Mouse (Mus musculus) adrenal gland, adult (tissue): ENCODE results near the gene Hip1.
"Not testable (repeated sequence)": the region's sequence is repeated elsewhere in the genome, so short reads cannot be mapped to it uniquely, and the experiment has no call there.

Experiments
- DNase-seq, 2 experiments: peaks; one replicate each; pipeline ENCODE4 v3.0.0; 2022 to 2023; ENCODE audit warnings: low spot score in 1 of 2; ENCODE audit not compliant: inconsistent age in 2 of 2

The Hip1 gene

DNA sequence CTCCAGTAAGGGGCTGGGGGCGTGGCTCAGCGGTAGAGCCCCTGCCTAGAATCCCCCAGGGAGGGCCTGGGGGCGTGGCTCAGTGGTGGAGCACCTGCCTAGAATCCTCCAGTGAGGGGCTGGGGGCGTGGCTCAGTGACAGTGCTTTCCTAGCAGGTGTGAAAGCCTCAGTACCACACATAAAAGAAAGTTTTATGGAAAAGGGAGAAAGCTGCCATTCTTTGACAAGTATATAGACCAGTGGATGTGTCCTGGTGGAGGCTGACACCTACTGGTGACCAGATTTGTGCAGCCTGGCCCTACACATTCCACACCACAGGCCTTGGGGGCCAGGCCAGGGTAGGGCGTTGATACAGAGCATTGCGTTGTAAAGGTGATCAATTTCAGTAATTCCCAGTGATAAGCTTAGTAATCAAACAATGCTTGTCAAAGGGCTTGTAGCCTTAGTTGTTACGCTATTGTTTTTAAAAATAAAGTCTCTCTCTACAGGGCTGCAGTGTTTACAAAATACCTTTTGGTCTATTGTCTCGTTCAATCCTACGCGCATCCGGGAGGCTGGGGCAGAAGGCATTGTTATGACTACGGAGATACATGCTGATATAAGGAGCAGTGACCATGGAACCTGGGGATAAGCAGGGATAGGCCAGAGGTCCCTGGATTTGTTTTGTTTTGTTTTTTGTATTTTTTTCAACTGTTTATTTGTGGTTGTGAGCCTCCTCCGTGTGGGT, 50.6 kb downstream of the Hip1 start:
- peak in 1 of 2 experiments; percentile 59 for DNase-seq

DNA sequence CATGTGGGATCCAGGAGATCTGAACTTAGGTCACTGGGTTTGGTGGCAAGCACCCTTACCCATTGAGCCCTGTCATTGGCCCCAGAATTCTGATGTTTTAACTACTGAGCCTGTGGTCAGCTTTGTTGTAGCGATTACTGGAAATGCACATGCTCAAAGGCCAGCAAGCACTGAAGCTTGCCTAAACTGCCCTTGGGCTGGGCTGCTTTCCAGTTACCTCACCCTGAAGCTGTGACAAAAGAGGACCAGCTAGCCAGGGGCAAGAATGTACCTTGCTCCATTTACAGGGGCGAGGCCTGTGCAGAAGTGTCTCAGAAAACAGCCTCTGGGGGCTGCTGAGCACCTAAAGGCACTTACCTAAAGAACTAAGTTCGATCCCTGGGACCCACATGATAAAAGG, 51.8 kb downstream of the Hip1 start:
- DNase-seq, result peak in 1 of 2 experiments; percentile 72

- no peak for DNase-seq
Measured at GRCm38 (mm10) chr5:135492126-135492525, 52.8 kb downstream of the Hip1 start.

DNA sequence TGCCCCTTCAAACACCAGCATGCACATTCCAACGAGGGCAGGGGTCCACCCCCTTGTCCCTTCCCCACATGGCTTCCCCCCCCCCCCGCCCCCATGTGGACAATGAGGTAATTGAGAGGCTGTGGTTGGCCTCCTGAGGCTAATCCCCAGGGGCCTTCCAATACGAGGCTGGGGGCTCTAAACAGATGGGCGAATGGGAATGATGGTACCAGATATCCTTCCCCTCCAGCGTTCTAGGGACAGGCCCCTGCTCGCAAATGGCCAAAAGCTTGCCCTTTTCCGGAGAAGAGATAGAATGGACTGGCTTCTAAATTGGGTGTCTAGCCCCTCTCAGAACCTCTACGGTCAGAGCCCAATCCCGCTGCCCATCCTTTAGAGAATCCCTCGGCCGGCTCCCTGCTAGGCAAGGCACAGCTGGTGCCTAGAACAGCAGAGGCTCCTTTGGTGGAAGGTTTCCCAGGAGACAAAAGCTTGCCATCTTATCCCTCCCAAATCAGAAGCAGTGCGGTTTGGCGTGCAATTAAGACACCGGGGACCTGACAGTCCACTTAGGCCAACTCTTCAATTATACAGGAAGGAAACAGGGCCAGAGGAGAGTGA, 55.1 kb downstream of the Hip1 start:
- no peak for DNase-seq

DNA sequence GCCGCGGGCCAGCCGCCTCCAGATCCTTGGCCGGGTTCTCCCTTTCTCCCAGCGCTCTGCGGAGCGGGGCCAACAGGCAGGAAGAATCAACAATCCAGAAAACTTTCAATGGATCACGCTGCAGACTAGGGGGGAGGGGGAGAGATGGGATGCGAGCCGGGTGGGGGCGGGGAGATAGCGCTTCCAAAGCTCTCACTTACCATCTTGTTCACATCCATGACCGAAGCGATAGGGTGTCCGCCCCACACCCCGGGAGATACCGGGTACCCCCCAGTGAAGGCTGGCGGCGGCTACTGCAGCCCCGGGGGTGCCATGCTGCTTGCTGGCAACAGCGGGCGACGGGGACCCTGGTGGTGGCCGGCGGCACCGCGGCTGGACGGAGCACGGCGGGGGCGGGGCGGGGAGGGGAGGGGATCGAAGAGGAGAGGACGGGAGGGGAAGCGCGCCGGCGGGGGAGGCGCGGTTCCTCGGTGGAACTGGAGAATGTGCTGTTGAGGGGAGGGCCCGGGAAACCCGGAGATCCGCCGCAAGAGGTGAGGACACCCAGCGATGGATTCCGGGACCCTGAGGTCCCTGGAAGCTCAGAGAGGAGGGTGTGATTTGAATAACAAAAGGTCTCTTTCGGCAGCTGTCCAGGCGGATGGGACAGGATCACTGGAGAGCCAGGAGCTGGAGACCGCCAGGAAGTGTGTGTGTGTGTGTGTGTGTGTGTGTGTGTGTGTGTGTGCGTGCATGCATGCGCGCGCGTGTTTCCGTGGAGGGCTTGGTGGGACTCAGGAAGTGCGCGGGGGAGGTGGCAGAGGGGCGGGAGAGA, 55.8 kb downstream of the Hip1 start:
- peak; percentile 71 to 91 for DNase-seq

- no peak for DNase-seq
Measured at GRCm38 (mm10) chr5:135488222-135488880, 56.6 kb downstream of the Hip1 start.

DNA sequence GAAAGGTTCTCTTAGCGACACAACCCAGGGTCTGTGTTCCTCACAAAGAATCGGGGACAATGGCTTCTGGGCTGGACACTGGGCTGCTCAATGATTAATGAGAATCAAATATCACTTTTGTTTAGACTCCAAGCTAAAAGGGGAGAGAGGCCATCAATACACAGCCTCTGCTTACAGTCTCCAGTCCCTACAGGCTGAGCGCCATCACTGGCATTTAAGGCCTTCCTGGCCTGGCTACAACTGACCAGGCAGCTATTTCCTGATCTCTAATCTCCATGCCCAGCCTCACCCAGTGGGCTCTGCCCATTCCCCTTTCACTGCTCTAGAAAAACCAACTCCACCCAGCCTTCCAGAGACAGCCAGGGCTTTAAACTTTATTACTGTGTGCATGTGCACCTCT, 59.6 kb downstream of the Hip1 start:
- no peak for DNase-seq

GRCm38 (mm10) chr5:135483865-135484264, 61.1 kb downstream of the Hip1 start:
- DNase-seq, result not testable (repeated sequence)

GRCm38 (mm10) chr5:135478877-135479600, 65.9 kb downstream of the Hip1 start:
- DNase-seq, result no peak

- no peak for DNase-seq
Measured at GRCm38 (mm10) chr5:135476199-135476598, 68.7 kb downstream of the Hip1 start.

DNA sequence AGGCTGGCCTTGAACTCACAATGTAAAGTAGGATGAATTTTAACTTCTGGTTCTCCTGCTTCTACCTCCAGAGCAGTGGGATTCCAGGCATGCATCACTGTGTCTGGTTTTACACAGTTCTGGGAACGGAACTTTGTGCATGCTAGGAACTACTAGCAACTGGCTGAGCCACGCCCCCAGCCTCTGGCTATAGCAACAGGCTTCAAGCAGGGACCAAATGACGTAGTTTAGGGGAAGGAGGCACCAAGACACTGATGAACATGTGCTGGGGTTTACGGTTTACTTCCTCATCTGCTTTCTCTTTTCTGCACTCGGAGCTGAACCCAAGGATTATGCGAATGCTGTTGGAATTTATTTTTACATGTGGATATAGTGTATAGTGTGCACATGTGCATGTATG, 72.5 kb downstream of the Hip1 start:
- no peak for DNase-seq

- DNase-seq, result no peak
Measured at GRCm38 (mm10) chr5:135471747-135472146, 73.2 kb downstream of the Hip1 start.

DNA sequence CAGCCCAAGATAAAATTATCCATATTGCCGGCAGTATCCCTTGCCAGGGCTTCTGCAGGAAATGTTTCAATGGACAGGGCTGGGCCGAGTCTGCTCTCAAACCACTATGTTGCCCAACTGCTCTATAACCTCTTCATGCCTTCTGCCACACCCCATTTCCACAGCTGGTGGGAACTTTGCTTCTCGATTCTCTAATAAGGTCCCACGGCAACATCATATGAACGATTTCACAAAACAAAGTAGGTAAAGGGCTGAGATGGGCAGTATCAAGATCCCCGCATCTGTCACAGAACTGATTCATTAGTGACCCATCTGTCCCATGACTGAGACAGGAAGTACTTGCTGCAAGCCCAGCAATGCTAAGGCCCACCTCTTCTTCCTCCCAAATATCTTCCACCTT, 76.6 kb downstream of the Hip1 start:
- DNase-seq, result peak in 1 of 2 experiments; percentile 31

DNA sequence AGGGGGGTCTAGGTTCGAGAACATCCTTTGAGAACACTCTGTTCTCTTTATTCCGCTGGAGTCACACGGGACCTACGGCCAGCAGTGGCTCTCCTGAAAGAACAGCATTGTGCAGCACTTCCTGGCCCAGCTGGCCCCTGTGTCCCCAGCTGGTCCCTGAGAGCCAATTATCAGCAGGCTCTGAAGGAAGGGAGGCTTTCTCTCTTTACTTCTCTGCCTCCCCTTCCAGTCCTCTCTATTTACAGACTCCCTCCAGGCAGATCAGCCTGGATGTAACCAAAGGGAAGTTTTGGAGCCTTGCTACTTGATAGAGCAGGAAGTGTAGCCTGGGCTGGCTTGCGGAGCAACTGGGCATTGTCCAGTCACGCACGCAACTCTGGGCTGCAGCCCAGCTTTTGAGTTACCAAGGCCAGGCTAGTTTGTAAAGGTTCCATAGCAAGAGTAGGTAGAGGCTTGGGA, 79.1 kb downstream of the Hip1 start:
- peak; percentile 29 to 56 for DNase-seq

GRCm38 (mm10) chr5:135463380-135463779, 81.5 kb downstream of the Hip1 start:
- no peak for DNase-seq

GRCm38 (mm10) chr5:135460833-135461173, 84.1 kb downstream of the Hip1 start:
- DNase-seq, result no peak

GRCm38 (mm10) chr5:135460152-135460832, 84.6 kb downstream of the Hip1 start:
- peak; percentile 61 to 77 for DNase-seq

DNA sequence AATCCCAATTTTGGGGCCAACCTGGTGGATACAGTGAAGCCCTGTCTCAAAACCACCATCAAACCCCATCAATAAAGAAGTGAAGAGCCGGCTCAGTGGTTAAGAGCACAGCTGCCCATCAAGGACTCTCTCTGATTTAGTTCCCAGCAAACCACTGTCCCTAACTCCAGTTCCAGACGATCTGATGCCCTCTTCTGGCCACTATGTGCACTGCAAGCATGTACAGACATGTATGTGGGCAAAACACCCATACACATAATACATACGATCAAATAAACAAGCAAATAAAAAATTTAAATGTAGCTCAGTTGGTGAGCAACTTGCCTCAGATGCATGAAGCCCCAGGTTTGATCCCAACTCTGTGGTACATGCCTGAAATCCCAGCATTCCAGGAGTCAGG, 85.4 kb downstream of the Hip1 start:
- DNase-seq, result peak; percentile 35 to 80

DNA sequence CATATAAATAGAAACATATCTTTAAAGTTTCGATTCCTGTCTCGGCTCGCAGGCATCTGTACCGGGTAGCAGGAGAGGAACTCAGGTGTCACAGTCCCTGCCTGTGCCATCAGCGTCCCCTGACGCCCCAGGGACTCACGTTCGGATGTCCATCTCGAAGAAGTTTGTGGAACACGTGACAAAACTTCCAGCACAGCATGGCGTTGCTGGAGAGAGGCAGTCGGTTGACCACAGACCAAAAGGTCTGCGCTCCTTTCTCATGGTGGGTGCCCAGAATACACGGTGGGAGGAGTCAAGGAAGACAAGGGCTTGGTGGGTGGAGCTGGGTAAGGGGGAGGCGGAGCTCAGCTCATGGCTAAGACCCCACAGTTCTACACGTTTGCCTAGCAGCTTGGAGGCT, 87.0 kb downstream of the Hip1 start:
- no peak for DNase-seq

- DNase-seq, result no peak
Measured at GRCm38 (mm10) chr5:135456515-135456914, 88.4 kb downstream of the Hip1 start.
